Mouse (Mus musculus): ENCODE results near the gene Rhbdl3.

The Rhbdl3 gene

GRCm38 (mm10) chr11:80384461-80384860 lies 83.7 kb downstream of the Rhbdl3 start:
- DNase-seq (ENCODE audit: low spot score in 2 of 2), result no peak

- DNase-seq (ENCODE audit: low spot score in 2 of 2), result no peak
These were observed 84.3 kb downstream of the Rhbdl3 start for GRCm38 (mm10) chr11:80385055-80385454.

GRCm38 (mm10) chr11:80386790-80387189 lies 86.1 kb downstream of the Rhbdl3 start:
- no peak for DNase-seq (ENCODE audit: low spot score in 2 of 2)

- no peak for DNase-seq (ENCODE audit: low spot score in 2 of 2)
These were observed 89.2 kb downstream of the Rhbdl3 start for GRCm38 (mm10) chr11:80389885-80390284.

- DNase-seq (ENCODE audit: low spot score in 2 of 2), result no peak
These were observed 90.9 kb downstream of the Rhbdl3 start for GRCm38 (mm10) chr11:80391407-80392120.

- no peak for DNase-seq (ENCODE audit: low spot score in 2 of 2)
These were observed 95.2 kb downstream of the Rhbdl3 start for GRCm38 (mm10) chr11:80395930-80396329.

- no peak for DNase-seq (ENCODE audit: low spot score in 2 of 2)
These were observed 95.9 kb downstream of the Rhbdl3 start for GRCm38 (mm10) chr11:80396617-80397016.

Measured in cerebellum, postnatal 4 days (tissue).